Mouse (Mus musculus): ENCODE data around the gene Ntf3. TPM values are rescaled to one million over a fixed set of nuclear protein-coding genes. Genes with fewer than 3 reads are reported as not detected.

The Ntf3 gene
- total and polyA plus RNA-seq, 2 experiments from 2014 or later = 14.1 to 14.4 TPM

DNA sequence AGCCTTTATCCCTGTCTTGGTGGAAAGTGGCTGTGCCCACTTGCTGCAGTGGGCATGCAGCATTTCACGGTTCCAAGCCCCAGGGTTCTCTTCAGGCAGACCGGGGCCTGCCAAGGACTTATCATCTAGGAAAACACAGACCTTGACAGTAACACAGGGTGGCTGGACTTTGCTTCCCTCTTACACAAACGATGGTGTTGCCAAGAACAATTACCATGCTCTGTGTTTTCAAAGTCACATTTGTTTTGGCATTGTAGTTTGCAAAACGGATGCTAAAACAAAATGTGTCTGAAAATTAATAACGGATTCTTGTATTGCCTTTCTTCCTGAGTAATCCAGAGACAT lies 6.7 kb downstream of the Ntf3 start:
- Histone ChIP-seq H3K9ac (no peak overlapping the region), H3K4me3 (ENCODE audit: low read depth, low read length) (no peak overlapping the region), H3K36me3 (ENCODE audit: insufficient read depth) (no peaks in the 10 kb centered on the region), H3K27me3 (ENCODE audit: insufficient read depth, low read length) (peaks cover 30% of the 10 kb centered on the region), H3K4me1 (ENCODE audit: insufficient read depth) (peaks cover 17% of the 10 kb centered on the region), H3K27ac (ENCODE audit: low read depth, low read length) (no peak overlapping the region), H3K9me3 (ENCODE audit: low read length) (no peaks in the 10 kb centered on the region), H3K4me2 (ENCODE audit: low read depth) (no peak overlapping the region)
- 57% methylated on average over 5 of the region's 5 CpGs for WGBS
- ATAC-seq (no peak), DNase-seq (no peak)
- TF ChIP-seq CTCF (IDR thresholded peaks at IDR 0.05; ENCODE audit: low read depth) = no peak

DNA sequence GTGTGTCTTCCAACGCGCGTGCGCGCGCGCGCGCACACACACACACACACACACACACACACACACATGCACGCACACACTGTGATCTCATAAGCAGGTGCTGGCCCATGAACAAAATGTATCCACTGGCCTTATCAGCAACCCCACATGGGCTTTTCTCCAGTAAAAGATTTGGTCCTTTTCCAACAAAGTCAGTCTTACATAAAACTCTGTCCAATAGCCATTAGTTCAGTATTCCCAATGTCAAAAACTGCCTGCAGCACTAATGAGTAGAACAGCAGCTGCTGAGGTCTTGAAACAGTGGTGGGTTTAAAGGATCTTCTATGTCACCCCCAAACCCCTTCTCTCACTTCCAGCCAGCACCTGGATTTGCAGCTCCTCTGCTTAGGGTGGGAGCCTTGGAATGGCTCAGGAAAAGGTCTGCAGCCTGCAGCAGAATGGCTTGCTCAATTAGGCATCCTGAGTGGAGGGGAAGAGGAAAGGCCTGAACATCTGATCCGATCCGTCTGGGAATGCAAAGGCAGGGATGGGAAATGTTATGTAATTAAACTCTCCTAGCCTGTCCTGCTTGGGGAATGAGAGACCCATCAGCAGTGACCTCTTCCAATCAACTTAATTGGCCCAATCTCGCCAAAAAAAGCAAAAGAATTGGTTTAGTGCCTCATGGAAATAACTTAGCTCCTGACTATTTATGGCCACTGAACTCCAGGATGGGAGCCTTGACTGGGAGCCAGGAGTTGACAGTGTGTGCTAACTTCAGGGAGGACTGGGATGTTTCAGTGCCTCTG lies 7.2 kb downstream of the Ntf3 start:
- peaks cover 24% of the 10 kb centered on the region for H3K27me3 ChIP-seq (ENCODE audit: insufficient read depth, low read length)
- 84% methylated on average over 13 of the region's 13 CpGs for WGBS
- H3K4me1 ChIP-seq (ENCODE audit: insufficient read depth) = peaks cover 15% of the 10 kb centered on the region
- H3K4me3 ChIP-seq (ENCODE audit: low read depth, low read length) = no peak overlapping the region
- no peak for TF ChIP-seq CTCF (IDR thresholded peaks at IDR 0.05; ENCODE audit: low read depth)
- H3K27ac ChIP-seq (ENCODE audit: low read depth, low read length) = no peak overlapping the region
- no peak for DNase-seq
- no peaks in the 10 kb centered on the region for H3K9me3 ChIP-seq (ENCODE audit: low read length)
- no peak overlapping the region for H3K4me2 ChIP-seq (ENCODE audit: low read depth)
- H3K36me3 ChIP-seq (ENCODE audit: insufficient read depth) = no peaks in the 10 kb centered on the region
- H3K9ac ChIP-seq = no peak overlapping the region
- no peak for ATAC-seq

DNA sequence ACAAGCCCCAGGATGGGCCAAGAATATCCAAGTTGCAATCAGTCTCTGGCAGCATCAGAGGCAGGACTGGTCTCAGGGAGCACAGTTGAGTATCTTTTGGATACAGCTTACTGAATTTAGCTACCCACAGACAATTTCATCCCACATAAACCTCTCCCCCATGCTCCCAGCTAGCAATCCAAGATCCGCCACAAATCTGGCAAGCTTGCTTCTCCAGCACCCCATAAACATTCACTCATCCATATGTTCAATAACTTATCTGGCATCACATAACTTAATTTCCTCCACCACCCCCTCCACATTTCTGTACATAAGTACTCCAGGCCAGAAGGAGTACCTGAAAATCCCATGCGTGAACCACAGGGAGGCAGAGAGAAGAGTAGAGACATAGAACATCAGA lies 10.8 kb downstream of the Ntf3 start:
- H3K4me2 ChIP-seq (ENCODE audit: low read depth) = no peak overlapping the region
- H3K27ac ChIP-seq (ENCODE audit: low read depth, low read length) = no peak overlapping the region
- no peaks in the 10 kb centered on the region for H3K9me3 ChIP-seq (ENCODE audit: low read length)
- no peak overlapping the region for H3K9ac ChIP-seq
- DNase-seq (no peak), ATAC-seq (no peak)
- H3K27me3 ChIP-seq (ENCODE audit: insufficient read depth, low read length) = no peaks in the 10 kb centered on the region
- no peaks in the 10 kb centered on the region for H3K4me1 ChIP-seq (ENCODE audit: insufficient read depth)
- no peaks in the 10 kb centered on the region for H3K36me3 ChIP-seq (ENCODE audit: insufficient read depth)
- 83% methylated on average over 2 of the region's 2 CpGs for whole genome bisulfite sequencing
- no peak overlapping the region for H3K4me3 ChIP-seq (ENCODE audit: low read depth, low read length)
- no peak for TF ChIP-seq CTCF (IDR thresholded peaks at IDR 0.05; ENCODE audit: low read depth)

DNA sequence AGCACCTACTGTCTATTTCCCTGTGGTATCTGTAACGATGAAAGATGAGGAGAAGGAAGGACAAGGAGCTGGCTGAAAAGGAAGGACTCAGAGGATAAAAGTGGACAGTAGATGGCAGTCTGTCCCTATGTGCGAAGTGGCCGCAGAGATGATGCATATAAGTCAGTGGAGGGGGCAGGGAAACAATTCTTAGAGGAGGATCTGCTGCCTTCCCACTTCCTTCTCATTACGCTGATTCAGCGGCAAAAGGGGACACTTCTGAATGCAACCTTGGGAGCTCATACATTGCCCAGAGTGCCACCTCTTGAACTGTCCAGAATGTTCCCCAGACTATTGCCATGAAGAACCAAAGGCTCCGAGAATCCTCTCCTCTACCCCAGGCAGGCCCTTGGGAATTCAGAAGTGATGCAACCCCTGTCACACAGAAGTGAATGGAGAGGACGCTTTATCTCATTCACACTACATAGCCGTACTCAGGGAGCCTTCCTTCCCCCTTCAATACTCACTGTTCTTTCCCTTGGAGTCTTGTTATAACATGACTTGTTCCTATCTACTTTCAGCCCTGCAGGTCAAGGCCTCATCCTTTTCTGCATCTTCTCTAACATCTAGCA lies 12.2 kb downstream of the Ntf3 start:
- H3K27ac ChIP-seq (ENCODE audit: low read depth, low read length) = no peak overlapping the region
- H3K4me3 ChIP-seq (ENCODE audit: low read depth, low read length) = no peak overlapping the region
- no peaks in the 10 kb centered on the region for H3K27me3 ChIP-seq (ENCODE audit: insufficient read depth, low read length)
- H3K4me2 ChIP-seq (ENCODE audit: low read depth) = no peak overlapping the region
- H3K4me1 ChIP-seq (ENCODE audit: insufficient read depth) = no peaks in the 10 kb centered on the region
- H3K36me3 ChIP-seq (ENCODE audit: insufficient read depth) = no peaks in the 10 kb centered on the region
- TF ChIP-seq CTCF (IDR thresholded peaks at IDR 0.05; ENCODE audit: low read depth) = peak; percentile 70
- no peak overlapping the region for H3K9ac ChIP-seq
- ATAC-seq = no peak
- DNase-seq = no peak
- 48% methylated on average over 8 of the region's 8 CpGs for WGBS
- H3K9me3 ChIP-seq (ENCODE audit: low read length) = no peaks in the 10 kb centered on the region

DNA sequence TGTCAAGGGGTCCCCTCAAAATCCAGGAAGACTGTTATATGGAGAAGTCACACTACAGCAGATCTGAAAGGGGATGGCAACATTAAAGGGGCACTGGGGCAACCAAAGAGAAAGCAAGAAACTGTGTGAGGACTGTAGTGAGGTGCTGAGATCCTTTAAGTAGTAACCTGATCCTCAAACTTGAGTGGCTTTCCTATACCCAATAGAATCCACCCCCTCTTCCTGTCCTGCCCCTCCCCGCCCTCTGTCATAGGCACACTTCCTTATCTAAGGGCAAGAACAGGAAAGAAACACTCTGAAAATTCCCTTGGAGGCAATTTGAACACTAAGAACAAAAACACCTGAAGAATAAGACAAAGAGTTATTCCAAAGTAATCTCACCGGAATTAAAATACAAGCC lies 13.6 kb downstream of the Ntf3 start:
- H3K9ac ChIP-seq = no peak overlapping the region
- no peak for TF ChIP-seq CTCF (IDR thresholded peaks at IDR 0.05; ENCODE audit: low read depth)
- H3K4me1 ChIP-seq (ENCODE audit: insufficient read depth) = no peaks in the 10 kb centered on the region
- no peaks in the 10 kb centered on the region for H3K27me3 ChIP-seq (ENCODE audit: insufficient read depth, low read length)
- no peak overlapping the region for H3K4me3 ChIP-seq (ENCODE audit: low read depth, low read length)
- no peak overlapping the region for H3K4me2 ChIP-seq (ENCODE audit: low read depth)
- no peak for ATAC-seq
- DNase-seq = no peak
- H3K27ac ChIP-seq (ENCODE audit: low read depth, low read length) = no peak overlapping the region
- no peaks in the 10 kb centered on the region for H3K9me3 ChIP-seq (ENCODE audit: low read length)
- WGBS = 83% methylated on average over 2 of the region's 2 CpGs
- no peaks in the 10 kb centered on the region for H3K36me3 ChIP-seq (ENCODE audit: insufficient read depth)

DNA sequence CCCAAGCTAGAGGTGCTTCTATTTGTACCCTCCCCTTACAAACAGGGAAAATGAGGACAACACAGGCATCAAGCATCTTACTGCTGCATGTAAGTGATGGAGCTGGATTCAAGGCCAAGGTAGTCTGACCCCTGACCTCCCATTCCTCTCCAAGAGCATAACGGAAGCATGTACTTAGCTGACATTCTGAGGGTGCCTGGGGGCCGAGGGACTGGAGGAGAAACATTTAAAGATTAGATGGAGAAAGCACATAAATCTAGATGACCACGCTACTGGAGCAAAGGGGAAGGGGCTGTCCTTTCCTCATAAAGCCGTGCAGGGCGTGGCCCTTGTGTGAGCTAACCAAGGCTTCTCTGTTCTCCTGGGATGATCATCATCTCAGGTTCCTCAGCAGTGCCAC lies 23.1 kb downstream of the Ntf3 start:
- 82% methylated on average over 5 of the region's 5 CpGs for WGBS
- no peak for ATAC-seq
- Histone ChIP-seq H3K4me2 (ENCODE audit: low read depth) (no peak overlapping the region), H3K27ac (ENCODE audit: low read depth, low read length) (no peak overlapping the region), H3K9me3 (ENCODE audit: low read length) (no peaks in the 10 kb centered on the region), H3K4me3 (ENCODE audit: low read depth, low read length) (no peak overlapping the region), H3K9ac (no peak overlapping the region), H3K4me1 (ENCODE audit: insufficient read depth) (no peaks in the 10 kb centered on the region), H3K27me3 (ENCODE audit: insufficient read depth, low read length) (no peaks in the 10 kb centered on the region), H3K36me3 (ENCODE audit: insufficient read depth) (no peaks in the 10 kb centered on the region)
- no peak for DNase-seq
- TF ChIP-seq CTCF (IDR thresholded peaks at IDR 0.05; ENCODE audit: low read depth) = no peak

DNA sequence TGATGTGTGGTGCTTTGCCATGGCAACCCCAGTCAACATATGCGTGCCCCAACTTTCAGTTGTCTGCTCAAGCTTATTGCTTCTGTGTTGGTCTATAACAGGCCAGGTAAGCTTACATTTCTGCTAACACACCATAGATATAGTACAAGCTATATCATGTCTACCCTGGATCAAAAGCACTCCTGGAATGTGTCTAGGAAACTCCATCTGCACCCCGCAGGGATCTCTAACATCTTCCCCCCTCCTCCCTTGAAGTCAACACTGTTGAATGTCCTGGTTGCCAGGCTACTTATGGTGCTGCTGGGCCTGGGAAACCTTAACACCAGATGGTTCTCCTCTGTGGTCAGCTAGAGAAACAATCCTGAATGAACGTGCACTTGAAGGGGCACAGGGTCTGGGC lies 24.0 kb downstream of the Ntf3 start:
- no peak overlapping the region for H3K9ac ChIP-seq
- H3K4me2 ChIP-seq (ENCODE audit: low read depth) = no peak overlapping the region
- H3K27ac ChIP-seq (ENCODE audit: low read depth, low read length) = no peak overlapping the region
- H3K27me3 ChIP-seq (ENCODE audit: insufficient read depth, low read length) = no peaks in the 10 kb centered on the region
- DNase-seq (no peak), ATAC-seq (no peak)
- no peaks in the 10 kb centered on the region for H3K36me3 ChIP-seq (ENCODE audit: insufficient read depth)
- H3K9me3 ChIP-seq (ENCODE audit: low read length) = no peaks in the 10 kb centered on the region
- TF ChIP-seq CTCF (IDR thresholded peaks at IDR 0.05; ENCODE audit: low read depth) = no peak
- H3K4me3 ChIP-seq (ENCODE audit: low read depth, low read length) = no peak overlapping the region
- H3K4me1 ChIP-seq (ENCODE audit: insufficient read depth) = no peaks in the 10 kb centered on the region
- 82% methylated on average over 3 of the region's 3 CpGs for WGBS

Data from forebrain, postnatal 0 days (tissue).